Mouse (Mus musculus) midbrain, postnatal 0 days (tissue): ENCODE data around the gene Slf2. TPM values are rescaled to one million over a fixed set of nuclear protein-coding genes. Genes with fewer than 3 reads are reported as not detected.

Experiments used
- ATAC-seq: fragments of 200-750 bp; cut with Nextera tagmentation; 2 replicates; pipeline ENCODE4 v1.8.0; 2017; ENCODE audit warnings: moderate number of reproducible peaks, mild to moderate bottlenecking, moderate TSS enrichment, moderate library complexity; ENCODE audit not compliant: low FRiP score
- DNase-seq: peaks from one replicate; pipeline ENCODE4 v3.0.0-alpha.2; 2015; ENCODE audit warnings: low spot score
- H3K27ac ChIP-seq: fragments of 300-500 bp; sonication (generic); 2 replicates; pipeline ENCODE4 v1.5.1; 2014; ENCODE audit warnings: low read depth, mild to moderate bottlenecking, low read length, mixed read lengths
- H3K27me3 ChIP-seq: fragments of 300-500 bp; sonication (generic); 2 replicates; pipeline ENCODE4 v1.6.1; 2014; ENCODE audit warnings: low read length, control low read depth, mixed read lengths; ENCODE audit not compliant: insufficient read depth
- H3K36me3 ChIP-seq: fragments of 300-500 bp; sonication (generic); 2 replicates; pipeline ENCODE4 v1.6.1; 2014; ENCODE audit warnings: low read length, control low read depth, mixed read lengths; ENCODE audit not compliant: insufficient read depth
- H3K4me1 ChIP-seq: fragments of 300-500 bp; sonication (generic); 2 replicates; pipeline ENCODE4 v1.6.1; 2014; ENCODE audit warnings: mild to moderate bottlenecking, control low read depth, antibody characterized with exemption, low read length, mixed read lengths; ENCODE audit not compliant: insufficient read depth
- H3K4me2 ChIP-seq: fragments of 300-500 bp; sonication (generic); 2 replicates; pipeline ENCODE4 v1.6.1; 2014; ENCODE audit warnings: low read depth, mild to moderate bottlenecking, low read length, mixed read lengths; ENCODE audit not compliant: poor library complexity, severe bottlenecking
- H3K4me3 ChIP-seq: fragments of 300-500 bp; sonication (generic); 2 replicates; pipeline ENCODE4 v1.5.1; 2014; ENCODE audit warnings: low read depth, mild to moderate bottlenecking, low read length, moderate library complexity
- H3K9ac ChIP-seq: fragments of 300-500 bp; sonication (generic); replicated peaks from 2 replicates; pipeline ENCODE4 v1.6.1; 2014; ENCODE audit warnings: mild to moderate bottlenecking, low read length, moderate library complexity, mixed read lengths; ENCODE audit not compliant: poor library complexity, severe bottlenecking
- H3K9me3 ChIP-seq: fragments of 300-500 bp; sonication (generic); 2 replicates; pipeline ENCODE4 v1.6.1; 2016; ENCODE audit warnings: low read length, control low read depth
- CTCF ChIP-seq: IDR thresholded peaks from 2 replicates; pipeline ENCODE4 v1.5.1; 2016; ENCODE audit warnings: antibody characterized with exemption, mild to moderate bottlenecking
- WGBS: fragments of 180-500 bp; shearing (Covaris S2); extraction: QIAGEN DNeasy Blood & Tissue Kit; methylation state at CpG from one replicate; pipeline ENCODE4 v1.1.7; 2014; 5-methylcytosine and 5-hydroxymethylcytosine counted together
- polyA plus RNA-seq: library from polyadenylated mRNA; unstranded; fragments of >200 nt; fragmentation: Nextera tagmentation; extraction: Ambion mirVana; gene quantifications from 2 replicates; pipeline ENCODE4 v1.2.1, GENCODE M21; 2015
- total RNA-seq: library from RNA; depleted of rRNA; stranded (reverse); fragments of >200 nt; gene quantifications from 2 replicates; pipeline ENCODE4 v1.2.3, GENCODE M21; 2014

Slf2 gene
- total and polyA plus RNA-seq, 2 experiments from 2014 or later: 22.6 to 26.8 TPM

DNA sequence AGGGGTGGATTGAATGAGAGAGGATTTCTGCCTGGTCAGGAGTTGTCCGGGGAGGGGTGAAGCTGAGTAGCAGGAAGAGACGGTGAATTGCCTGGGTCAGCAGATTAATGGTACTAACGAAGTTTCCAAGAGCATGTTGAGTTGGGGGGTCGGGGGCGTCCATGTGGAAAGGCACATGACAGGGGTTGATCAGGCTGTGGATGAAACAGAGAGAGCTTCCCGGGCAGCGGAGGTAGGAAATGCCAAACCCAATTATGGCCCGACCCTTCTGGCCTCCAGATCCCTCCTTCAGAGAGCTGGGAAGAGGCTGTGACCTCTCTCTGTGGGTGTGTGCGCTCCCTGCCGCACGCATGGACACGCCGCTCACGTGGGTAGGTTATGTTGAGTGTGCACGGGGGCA is 39.5 kb upstream of the Slf2 start:
- Histone ChIP-seq H3K4me2 (no peak overlapping the region), H3K27ac (no peak overlapping the region), H3K36me3 (no peaks in the 10 kb centered on the region), H3K4me1 (no peaks in the 10 kb centered on the region), H3K4me3 (no peak overlapping the region), H3K9me3 (no peaks in the 10 kb centered on the region), H3K27me3 (peaks cover 55% of the 10 kb centered on the region), H3K9ac (no peak overlapping the region)
- no peak for ATAC-seq
- WGBS: 42% methylated on average over 15 of the region's 15 CpGs
- DNase-seq: no peak
- no peak for TF ChIP-seq CTCF

DNA sequence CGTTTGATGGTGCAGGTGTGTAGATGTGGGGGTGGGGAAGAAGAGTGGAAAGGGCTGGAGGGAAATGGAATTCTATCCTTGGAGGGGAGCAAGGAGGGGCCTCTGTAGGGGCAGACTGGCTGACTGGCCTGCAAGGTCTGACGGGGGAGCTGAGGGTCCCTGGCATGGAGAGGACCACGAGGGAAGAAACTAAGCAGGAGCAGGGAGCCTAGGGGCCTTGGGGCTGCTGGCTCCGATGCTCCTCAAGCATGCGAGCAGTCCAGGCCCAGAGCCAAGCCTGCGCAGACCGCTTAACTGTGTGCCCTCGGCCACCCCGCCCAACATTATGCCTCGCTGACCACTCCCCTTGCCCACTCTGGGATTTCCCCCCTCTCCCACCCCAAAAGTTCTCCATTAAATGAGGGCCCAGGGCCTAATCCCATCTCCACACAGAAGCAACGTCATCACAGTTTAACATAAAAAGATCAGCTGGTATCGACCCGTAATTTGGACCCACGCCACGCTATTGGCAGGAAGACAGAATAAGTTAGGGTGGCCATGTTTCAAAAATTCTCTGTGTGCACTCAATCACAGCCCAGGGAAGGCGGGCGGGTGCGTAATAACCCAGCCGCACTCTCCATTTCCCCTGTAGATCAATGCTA is 37.6 kb upstream of the Slf2 start:
- Histone ChIP-seq H3K4me3 (no peak overlapping the region), H3K36me3 (no peaks in the 10 kb centered on the region), H3K9me3 (no peaks in the 10 kb centered on the region), H3K4me2 (no peak overlapping the region), H3K4me1 (no peaks in the 10 kb centered on the region), H3K27ac (no peak overlapping the region), H3K27me3 (peaks cover 44% of the 10 kb centered on the region; the same call in 1 of the 2 replicates), H3K9ac (no peak overlapping the region)
- 38% methylated on average over 17 of the region's 19 CpGs for WGBS
- no peak for ATAC-seq
- TF ChIP-seq CTCF: no peak
- peak; percentile 54 for DNase-seq

DNA sequence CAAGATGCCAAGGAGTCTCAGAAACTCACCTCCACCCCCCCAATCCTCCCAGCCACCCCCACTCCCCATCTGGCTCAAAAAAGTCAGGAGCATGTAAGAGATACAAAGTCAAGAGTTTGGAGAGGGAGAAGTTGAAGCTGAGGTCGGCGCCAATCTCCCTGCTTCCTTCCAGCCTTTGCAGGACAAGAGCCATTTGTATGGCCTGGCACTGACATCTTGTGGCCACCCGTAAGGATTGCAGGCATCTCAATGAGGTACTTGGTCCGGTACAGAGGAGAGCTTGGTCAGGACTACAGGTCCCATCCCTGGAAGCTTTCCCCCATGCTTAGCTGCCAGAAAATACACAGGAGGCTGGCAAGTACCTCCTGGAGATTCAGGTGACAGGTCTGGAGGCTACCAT is 35.7 kb upstream of the Slf2 start:
- Histone ChIP-seq H3K9ac (no peak overlapping the region), H3K4me1 (no peaks in the 10 kb centered on the region), H3K9me3 (no peaks in the 10 kb centered on the region), H3K36me3 (no peaks in the 10 kb centered on the region), H3K27me3 (peaks cover 30% of the 10 kb centered on the region; the same call in 1 of the 2 replicates), H3K4me2 (no peak overlapping the region), H3K4me3 (no peak overlapping the region), H3K27ac (no peak overlapping the region)
- WGBS: 0% methylated on average over 4 of the region's 4 CpGs
- peak; percentile 97 for TF ChIP-seq CTCF
- DNase-seq (peak; percentile 86), ATAC-seq (no peak)

DNA sequence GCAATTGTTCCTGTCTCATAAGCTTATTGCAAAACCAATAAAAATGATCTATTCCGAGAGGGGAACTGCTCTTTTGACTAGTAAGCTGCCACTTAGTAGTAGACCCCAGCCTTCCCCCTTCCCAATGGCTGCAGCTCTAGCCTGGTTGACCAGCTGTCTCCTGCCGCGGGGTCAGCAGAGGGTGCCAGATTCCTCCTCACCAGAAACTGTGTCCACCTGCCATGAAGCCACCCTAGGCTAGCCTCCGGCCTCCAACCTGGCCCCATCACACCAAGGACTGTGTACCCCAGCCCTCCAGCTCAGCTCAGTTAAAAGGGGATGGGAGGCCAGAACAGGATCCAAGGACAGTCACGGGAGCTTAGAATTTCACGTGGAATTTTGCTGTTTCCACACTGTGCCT is 34.5 kb upstream of the Slf2 start:
- WGBS: 68% methylated on average over 6 of the region's 6 CpGs
- Histone ChIP-seq H3K27ac (no peak overlapping the region), H3K4me3 (no peak overlapping the region), H3K4me2 (no peak overlapping the region), H3K9me3 (no peaks in the 10 kb centered on the region), H3K4me1 (0 out of 2 replicates have a peak, but pooled peaks cover 6% of the 10 kb centered on the region), H3K36me3 (no peaks in the 10 kb centered on the region), H3K9ac (no peak overlapping the region), H3K27me3 (peaks cover 21% of the 10 kb centered on the region; the same call in 1 of the 2 replicates)
- ATAC-seq (no peak), DNase-seq (no peak)
- TF ChIP-seq CTCF: no peak

DNA sequence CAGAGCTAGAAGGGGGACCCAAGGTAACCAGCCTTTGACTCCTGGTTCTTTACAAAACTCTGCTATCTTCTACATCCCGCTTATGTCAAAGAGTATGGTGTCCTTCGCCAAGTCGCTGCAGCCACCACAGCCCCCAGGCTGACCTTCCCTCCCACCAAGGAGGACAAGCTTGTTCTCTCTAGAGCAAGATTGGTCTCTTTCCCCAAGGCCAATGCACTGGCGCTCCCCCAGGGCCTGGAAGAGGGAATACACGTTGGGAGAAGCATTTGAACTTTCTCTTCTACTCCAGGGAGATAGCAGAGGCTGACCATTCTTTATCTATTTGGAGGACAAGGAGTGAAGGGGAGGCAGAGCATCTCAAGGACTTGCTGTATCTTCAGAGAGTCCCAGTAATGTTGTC is 33.4 kb upstream of the Slf2 start:
- Histone ChIP-seq H3K27me3 (0 out of 2 replicates have a peak, but pooled peaks cover 13% of the 10 kb centered on the region), H3K4me1 (0 out of 2 replicates have a peak, but pooled peaks cover 6% of the 10 kb centered on the region), H3K4me3 (no peak overlapping the region), H3K4me2 (no peak overlapping the region), H3K9ac (no peak overlapping the region), H3K27ac (no peak overlapping the region), H3K36me3 (no peaks in the 10 kb centered on the region), H3K9me3 (no peaks in the 10 kb centered on the region)
- TF ChIP-seq CTCF: no peak
- DNase-seq (no peak), ATAC-seq (no peak)
- WGBS: 72% methylated on average over 5 of the region's 5 CpGs

DNA sequence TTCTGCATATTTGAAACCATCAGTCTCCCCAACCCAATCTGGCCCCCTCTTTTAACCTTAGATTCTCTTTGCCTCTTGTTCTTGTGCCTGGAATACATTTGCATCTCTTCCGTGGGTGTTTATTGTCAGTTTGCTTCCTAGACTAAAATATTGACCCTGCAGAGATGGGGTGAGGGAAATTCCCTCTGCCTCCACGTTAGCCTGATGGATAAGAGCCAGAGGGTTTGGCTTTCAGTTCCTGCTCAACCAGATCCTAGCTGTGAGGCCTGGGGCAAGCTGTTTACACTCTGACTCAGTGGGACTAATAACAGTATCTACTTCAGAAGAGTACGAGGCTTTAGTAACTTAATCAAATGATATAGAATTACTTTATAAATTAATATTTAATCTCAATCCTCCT is 32.3 kb upstream of the Slf2 start:
- Histone ChIP-seq H3K4me2 (no peak overlapping the region), H3K4me1 (0 out of 2 replicates have a peak, but pooled peaks cover 6% of the 10 kb centered on the region), H3K9me3 (no peaks in the 10 kb centered on the region), H3K4me3 (no peak overlapping the region), H3K36me3 (no peaks in the 10 kb centered on the region), H3K27me3 (0 out of 2 replicates have a peak, but pooled peaks cover 6% of the 10 kb centered on the region), H3K9ac (no peak overlapping the region), H3K27ac (no peak overlapping the region)
- DNase-seq (no peak), ATAC-seq (no peak)
- no peak for TF ChIP-seq CTCF
- 49% methylated on average over 3 of the region's 3 CpGs for WGBS
